In genomic region chr7:6666726-6667125, GRCm38 (mm10) we compare ENCODE assay signal across 19 mouse cellular contexts. TPM values are rescaled to one million over a fixed set of nuclear protein-coding genes. Genes with fewer than 3 reads are reported as not detected.
DNase-seq lines count a peak whose midpoint lies in the region; ATAC-seq lines count a peak whose summit lies in the region.
"Had no signal": no experiment of that assay in that cellular context is flagged by ENCODE, and none has a peak within 500 bp of the region (broad histone marks: within the 10 kb centered on the region; RNA-seq: fewer than 3 reads in every experiment).

No protein-coding gene starts in this region.

- no peak overlapping the region for H3K4me2 ChIP-seq in heart, embryonic 12.5 days
- H3K4me2 ChIP-seq: forebrain, embryonic 13.5 days; hindbrain, embryonic 13.5 days; stomach, embryonic 15.5 days had no signal

- ATAC-seq in heart, embryonic 12.5 days (ENCODE audit: insufficient number of reproducible peaks, low FRiP score), result no peak
- ATAC-seq: activated CD4-positive, CD25-positive, alpha-beta regulatory T cell, adult 4 months; forebrain, embryonic 13.5 days; midbrain, embryonic 16.5 days had no signal

- H3K4me1 ChIP-seq in heart, embryonic 12.5 days (replicated peaks), result peaks cover 13% of the 10 kb centered on the region
- no peaks in the 10 kb centered on the region for H3K4me1 ChIP-seq in midbrain, embryonic 10.5 days
- H3K4me1 ChIP-seq: forebrain, embryonic 13.5 days; hindbrain, embryonic 13.5 days; stomach, embryonic 15.5 days had no signal

- H3K27ac ChIP-seq in heart, embryonic 12.5 days (ENCODE audit: poor library complexity, severe bottlenecking), result peak overlapping the region; percentile 57
- no peak overlapping the region for H3K27ac ChIP-seq in midbrain, embryonic 10.5 days (replicated peaks)
- H3K27ac ChIP-seq: forebrain, embryonic 13.5 days; gastrocnemius, adult 2 months; hindbrain, embryonic 13.5 days; stomach, embryonic 15.5 days had no signal

- no peaks in the 10 kb centered on the region for H3K36me3 ChIP-seq in heart, embryonic 12.5 days
- no peaks in the 10 kb centered on the region for H3K36me3 ChIP-seq in midbrain, embryonic 10.5 days
- H3K36me3 ChIP-seq: hindbrain, embryonic 13.5 days; stomach, embryonic 15.5 days had no signal

- peak; percentile 44 to 64 for DNase-seq in adrenal gland, adult (ENCODE audit: inconsistent age in 2 of 2, low spot score in 1 of 2)
- no peak for DNase-seq in adrenal gland, adult 18-20 months (ENCODE audit: low spot score in 2 of 2)
- peak; percentile 20 to 24 for DNase-seq in adrenal gland, postnatal 36 days
- peak; percentile 33 to 35 for DNase-seq in heart, postnatal 10 days
- DNase-seq in midbrain, embryonic 10.5 days (ENCODE audit: low spot score), result no peak
- no peak for DNase-seq in frontal cortex, postnatal 14 days (ENCODE audit: low spot score in 2 of 2)
- DNase-seq: cerebellum, adult 8-10 months; cerebellum, postnatal 36 days; gastrocnemius, adult 2 months; kidney, adult 11 months; lung, postnatal 4 days; thymus, postnatal 36 days had no signal

- intact Hi-C loops in heart, postnatal 10 days (cut with DNase I), result no loop called here

- WGBS in heart, embryonic 12.5 days, result 43% methylated on average over 3 of the region's 3 CpGs
- WGBS in midbrain, embryonic 10.5 days, result 83% methylated on average over 3 of the region's 3 CpGs

- H3K27me3 ChIP-seq in heart, embryonic 12.5 days (replicated peaks), result no peaks in the 10 kb centered on the region
- no peaks in the 10 kb centered on the region for H3K27me3 ChIP-seq in midbrain, embryonic 10.5 days (ENCODE audit: low read depth, poor library complexity, severe bottlenecking)
- H3K27me3 ChIP-seq: forebrain, embryonic 13.5 days; hindbrain, embryonic 13.5 days; stomach, embryonic 15.5 days had no signal

- H3K9ac ChIP-seq in heart, embryonic 12.5 days, result no peak overlapping the region
- H3K9ac ChIP-seq: forebrain, embryonic 13.5 days; hindbrain, embryonic 13.5 days; stomach, embryonic 15.5 days had no signal

- no peak overlapping the region for H3K4me3 ChIP-seq in heart, embryonic 12.5 days
- H3K4me3 ChIP-seq in midbrain, embryonic 10.5 days, result no peak overlapping the region
- H3K4me3 ChIP-seq: forebrain, embryonic 13.5 days; gastrocnemius, adult 2 months; hindbrain, embryonic 13.5 days; myocyte; stomach, embryonic 15.5 days had no signal

- no peaks in the 10 kb centered on the region for H3K9me3 ChIP-seq in heart, embryonic 12.5 days (replicated peaks)
- H3K9me3 ChIP-seq in midbrain, embryonic 10.5 days (replicated peaks), result no peaks in the 10 kb centered on the region
- H3K9me3 ChIP-seq: forebrain, embryonic 13.5 days; hindbrain, embryonic 13.5 days; stomach, embryonic 15.5 days had no signal

RNA-seq across cellular contexts. Expression of gene Zim1, which starts 29.5 kb away (rescaled TPM):
- total RNA-seq in adrenal gland, adult 18-20 months (2021), result 1 to 10 TPM; 1.1 to 3.5 TPM
- 1 to 10 TPM; 5.4 to 5.6 TPM for total RNA-seq in adrenal gland, postnatal 36 days (2021)
- 9.5 and 12.7 TPM in 2 replicates for polyA plus RNA-seq in heart, embryonic 12.5 days (2016; fragmentation: Nextera tagmentation; extraction: Ambion mirVana)
- total RNA-seq in heart, postnatal 10 days (2021), result 1 to 10 TPM; 7.8 to 9.6 TPM
- polyA plus RNA-seq in midbrain, embryonic 10.5 days (2016; fragmentation: Nextera tagmentation; extraction: Ambion mirVana), result 0.48 and 0.86 TPM in 2 replicates
- polyA plus RNA-seq: activated CD4-positive, CD25-positive, alpha-beta regulatory T cell, adult 4 months had no signal

Comparison
In these comparisons a context has a peak if more than half of its experiments do, and no peak if none do; other contexts are left out.
1. DNase-seq: peak in adrenal gland, adult (2 of 2), adrenal gland, postnatal 36 days (2 of 2) and heart, postnatal 10 days (2 of 2); none in adrenal gland, adult 18-20 months (0 of 2), midbrain, embryonic 10.5 days (single experiment) and frontal cortex, postnatal 14 days (0 of 2).